Mouse (Mus musculus): ENCODE measurements at regions not wholly inside any gene's neighbourhood (a gene's known extent, or its start where the extent isn't known, plus 50 kb on each side); places are given as distances from the start of the nearest gene placed in this dataset.

DNA sequence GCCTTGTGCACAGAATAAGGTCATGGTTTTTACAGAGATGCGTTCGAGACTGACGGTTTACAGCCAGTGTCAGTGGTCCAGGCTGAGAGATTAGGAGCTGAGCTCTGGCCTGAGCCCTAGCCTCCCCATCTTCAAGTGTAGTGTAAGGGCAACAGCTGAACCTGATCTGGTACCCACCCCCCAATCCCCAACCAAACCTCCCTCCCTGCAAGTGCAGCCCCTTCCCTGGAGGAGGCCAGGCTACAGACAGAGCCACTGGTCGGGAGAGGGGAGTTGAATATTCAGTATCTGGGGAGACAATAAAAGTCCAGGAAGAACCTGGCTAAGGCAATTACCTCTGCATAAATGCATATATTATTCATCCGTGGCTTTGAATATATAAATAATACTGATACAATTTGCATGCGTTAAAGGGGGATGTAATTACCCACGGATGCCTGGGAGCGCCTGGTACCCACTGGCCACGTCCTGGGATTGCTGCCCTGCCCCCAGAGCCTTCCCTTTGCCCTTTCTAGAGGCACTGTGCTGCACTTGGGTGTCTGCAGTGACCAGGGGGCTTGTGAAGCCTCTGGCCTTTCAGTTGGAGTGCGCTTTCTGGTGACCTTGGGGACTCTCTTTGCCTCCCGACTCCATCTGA is 95.5 kb upstream of the Mvb12b start:
- in situ Hi-C loops (cut with MseI, MboI), result no loop called here

DNA sequence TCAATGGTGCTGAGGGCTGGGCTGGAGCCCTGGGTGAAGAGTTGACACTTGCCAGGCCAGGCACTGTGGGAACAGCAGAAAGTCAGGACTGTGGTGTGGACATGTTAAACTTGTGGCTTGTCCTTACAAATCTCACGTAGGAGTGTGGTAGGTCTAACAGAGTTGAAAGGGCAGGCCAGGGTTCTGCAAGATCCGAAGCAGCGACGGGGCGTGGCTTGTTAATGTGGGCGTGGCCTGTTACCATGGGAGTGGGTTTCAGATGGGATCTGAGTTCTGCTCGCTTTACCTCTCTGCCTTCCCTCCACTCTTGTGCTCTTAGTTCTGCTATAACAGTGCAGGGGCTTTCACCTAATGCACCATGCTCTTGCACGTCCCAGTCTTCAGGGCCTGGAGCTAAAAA is 94.2 kb upstream of the Mvb12b start:
- in situ Hi-C loops (cut with MseI, MboI), result no loop called here

DNA sequence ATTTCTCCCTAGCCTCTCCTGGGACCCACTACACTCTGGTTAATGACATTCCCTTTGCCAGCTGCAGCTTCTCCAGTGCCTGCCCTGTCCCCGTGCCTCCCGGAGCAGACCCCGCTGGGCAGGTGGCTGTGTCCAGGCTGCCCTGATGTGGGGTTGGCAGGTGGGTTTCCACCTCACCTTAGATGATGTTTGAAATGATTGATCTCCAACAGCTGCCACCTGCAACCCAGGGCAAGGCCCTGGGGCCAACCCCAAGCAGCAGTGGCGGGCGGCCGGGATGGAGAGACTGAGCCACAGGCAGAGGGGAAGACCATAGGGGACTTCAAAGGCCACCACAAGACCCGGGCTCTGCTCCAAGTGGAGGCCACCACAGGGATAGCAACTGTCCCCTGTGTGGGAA is 93.6 kb upstream of the Mvb12b start:
- in situ Hi-C loops (cut with MseI, MboI), result no loop called here

DNA sequence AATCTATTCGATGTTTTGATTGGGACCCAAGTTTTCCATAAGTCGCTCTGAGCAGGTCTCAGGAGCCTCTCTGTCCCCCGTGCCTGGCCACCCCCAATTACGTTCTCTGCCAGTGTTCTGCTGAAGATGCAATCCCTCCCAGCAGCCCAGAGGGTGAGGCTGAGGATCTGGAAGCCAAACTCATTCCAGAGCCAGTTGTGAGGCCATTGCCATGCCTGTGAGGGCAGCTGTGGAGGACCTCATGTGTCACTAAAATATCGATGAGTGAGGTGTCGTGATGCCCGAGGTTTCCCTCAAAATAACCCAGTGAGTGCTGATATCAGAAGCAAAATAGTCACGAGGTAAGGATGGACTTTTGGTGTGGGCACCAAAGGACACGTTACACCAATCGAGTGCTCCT is 93.1 kb upstream of the Mvb12b start:
- in situ Hi-C loops (cut with MseI, MboI), result no loop called here

DNA sequence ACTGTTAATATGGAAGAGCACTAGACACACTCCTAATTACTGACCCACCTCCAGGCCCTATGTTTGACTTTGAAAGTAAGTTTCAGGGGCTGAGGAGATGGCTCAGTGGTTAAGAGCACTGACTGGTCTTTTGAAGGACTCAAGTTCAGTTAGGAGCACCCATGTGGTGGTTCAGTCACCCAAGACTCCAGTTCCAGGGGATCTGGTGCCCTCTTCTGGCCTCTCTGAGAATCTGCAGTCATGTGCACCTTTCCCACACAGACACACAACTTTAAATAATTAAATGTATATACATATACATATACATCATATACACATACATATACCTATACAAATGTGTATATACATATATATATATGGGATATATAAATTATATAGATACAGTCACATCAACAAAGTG is 91.5 kb upstream of the Mvb12b start:
- in situ Hi-C loops (cut with MseI, MboI), result no loop called here

DNA sequence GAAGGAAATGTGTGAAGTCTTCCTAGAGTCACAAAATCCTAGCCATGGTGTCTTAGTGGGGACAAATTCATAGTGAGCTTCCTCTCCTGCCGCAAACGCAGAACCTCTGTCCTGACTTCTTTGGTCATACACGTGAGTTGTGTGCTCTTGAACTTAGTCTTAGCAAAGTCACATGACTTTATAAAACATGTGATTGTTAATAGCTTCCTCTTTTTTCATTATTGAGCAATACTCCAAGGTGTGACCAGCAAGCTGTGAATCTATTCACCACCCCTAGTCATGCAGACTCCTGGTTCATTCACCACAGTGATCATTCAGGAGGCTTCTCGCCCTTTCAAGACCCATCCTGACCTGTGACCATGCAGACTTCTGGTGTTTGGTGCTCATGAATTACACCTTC is 90.8 kb upstream of the Mvb12b start:
- in situ Hi-C loops (cut with MseI, MboI), result no loop called here

DNA sequence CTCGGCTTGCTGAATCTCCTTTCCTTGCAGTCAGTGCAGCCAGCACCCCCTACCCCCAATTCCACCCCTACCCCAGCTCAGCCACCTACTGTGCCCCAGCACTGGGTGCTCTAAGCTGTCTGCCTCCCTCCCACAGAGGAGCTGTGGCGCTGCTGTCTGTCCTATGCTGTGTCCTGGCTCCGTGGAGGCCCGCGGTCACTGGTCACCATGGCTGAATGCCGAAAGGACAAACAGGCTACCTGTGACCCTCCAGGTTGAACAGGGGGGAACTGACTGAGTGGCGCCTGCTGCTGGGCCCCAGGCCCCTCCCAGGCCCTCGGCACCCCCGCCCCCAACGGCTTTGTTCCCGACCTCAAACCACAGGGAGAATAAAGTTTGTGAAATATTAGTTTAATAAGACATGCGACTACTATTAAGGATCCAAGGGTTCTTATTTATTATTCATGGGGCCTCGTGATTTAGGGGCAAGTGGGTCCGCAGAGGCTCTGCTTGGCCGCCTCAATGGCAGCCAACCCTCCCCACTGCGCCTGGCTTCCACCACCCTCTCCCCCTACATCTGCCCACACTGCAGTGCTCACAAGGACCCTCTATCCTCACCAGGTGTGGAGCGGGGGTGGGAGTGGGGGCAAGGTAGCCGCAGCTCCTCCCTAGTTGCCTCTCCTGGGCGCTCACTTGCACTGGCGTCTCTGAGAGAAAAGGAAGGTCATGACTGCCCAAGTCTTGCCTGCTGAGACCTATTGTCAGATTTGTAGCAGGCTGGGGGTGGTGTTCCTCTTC is 90.0 kb upstream of the Mvb12b start:
- in situ Hi-C loops (cut with MseI, MboI), result no loop called here

DNA sequence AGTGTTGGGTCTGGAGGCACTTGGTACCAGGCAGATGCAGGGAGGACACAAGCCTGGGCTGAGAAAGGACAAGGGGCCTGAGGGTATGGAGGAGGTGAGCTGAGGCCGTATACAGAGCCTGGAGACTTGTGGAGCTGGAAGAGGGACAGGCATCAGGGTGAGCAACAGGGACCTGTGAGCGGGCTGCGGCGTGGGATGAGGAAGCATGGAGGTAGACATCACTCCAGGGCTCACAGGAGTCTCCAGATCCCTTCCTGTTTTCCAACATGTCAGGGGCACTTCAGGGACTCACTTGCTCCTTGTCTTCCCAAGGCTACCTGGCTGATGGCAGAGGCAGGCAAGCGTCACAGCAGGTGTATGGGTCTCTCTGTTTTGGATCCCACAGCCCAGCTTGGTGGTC is 89.4 kb upstream of the Mvb12b start:
- in situ Hi-C loops (cut with MseI, MboI), result no loop called here

DNA sequence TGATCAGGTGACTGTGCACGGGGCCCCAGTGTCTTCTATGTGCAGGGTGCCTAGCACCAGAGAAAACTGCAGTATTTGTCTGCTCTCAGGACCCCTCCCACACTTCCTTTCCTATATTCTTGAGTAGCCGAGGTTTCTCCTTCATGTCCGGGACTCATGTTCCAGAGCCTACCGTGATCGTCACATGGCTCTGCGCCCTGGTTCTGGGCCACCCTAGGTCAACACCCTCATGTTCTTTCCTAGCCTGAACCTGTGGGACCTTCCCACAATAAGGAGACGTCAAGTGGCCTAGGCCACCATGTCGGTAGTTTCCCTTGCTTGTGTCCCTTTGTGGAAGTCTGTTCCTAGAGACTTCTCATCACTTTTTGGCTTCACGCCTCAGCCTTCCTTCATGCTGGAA is 88.4 kb upstream of the Mvb12b start:
- in situ Hi-C loops (cut with MseI, MboI), result no loop called here

DNA sequence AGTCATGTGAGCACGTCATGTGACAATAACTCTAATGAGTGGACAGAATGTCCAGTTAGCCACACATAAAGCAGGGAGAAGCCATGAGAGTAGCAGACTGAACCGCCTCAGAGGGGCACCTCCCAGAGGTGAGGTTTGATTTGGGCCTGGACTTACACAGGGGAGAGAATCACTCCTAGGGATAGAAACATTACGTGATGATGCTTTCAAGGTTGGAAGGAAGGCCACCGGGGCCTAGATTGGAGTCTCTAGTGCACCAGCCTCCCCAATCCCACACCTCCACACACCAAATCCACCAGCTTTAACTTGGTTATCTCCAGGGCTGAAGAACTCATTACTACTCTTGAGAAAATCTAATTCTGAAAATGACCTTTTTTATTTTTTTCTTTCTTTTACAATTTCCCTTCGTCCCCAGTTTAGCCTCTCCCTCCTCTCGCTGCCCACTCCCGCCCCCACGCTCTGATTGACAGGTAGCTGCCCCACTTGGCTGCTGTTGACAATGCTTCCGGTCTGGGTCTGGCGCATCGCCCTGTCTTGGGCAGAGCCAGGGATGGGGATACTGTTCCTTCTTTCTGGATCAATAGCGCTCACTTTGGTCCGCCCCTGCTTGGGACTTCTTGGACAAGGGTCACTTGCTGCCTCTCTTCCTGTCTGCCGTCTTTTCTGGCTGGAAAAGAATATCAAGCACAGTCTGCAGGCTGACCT is 87.8 kb upstream of the Mvb12b start:
- in situ Hi-C loops (cut with MseI, MboI), result no loop called here

DNA sequence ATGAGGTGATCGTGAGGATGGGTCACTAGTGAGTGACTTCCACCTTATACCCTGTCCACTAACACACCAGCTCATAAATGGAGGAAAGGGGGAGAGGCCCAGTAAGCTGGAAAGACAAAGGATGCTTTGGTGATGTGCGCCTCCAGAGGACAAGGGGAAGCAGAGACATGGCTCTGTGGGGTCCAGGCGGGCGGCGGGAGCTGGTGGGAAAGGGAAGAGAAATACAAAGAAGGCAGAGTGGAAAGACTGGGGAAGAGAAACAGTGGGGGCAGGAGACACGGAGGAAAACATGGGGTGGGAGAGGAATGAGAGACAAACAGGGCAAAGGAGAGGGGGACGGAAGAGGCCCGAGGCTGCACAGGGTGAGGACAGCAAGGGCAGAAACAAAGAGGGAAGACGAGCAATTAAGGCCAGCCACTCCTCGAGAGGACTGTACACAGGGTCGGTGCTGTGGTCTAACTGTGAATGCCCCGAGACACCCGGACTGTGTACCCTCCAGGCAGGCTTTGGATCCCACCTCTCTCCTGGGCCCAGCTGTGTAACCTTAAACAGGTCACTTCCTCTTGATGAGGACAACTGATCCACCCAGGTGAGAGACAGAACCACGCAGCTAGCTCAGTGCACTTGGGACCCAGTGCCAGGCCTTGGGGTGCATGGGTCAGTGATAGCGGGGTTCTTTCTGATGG is 87.1 kb upstream of the Mvb12b start:
- in situ Hi-C loops (cut with MseI, MboI), result no loop called here

DNA sequence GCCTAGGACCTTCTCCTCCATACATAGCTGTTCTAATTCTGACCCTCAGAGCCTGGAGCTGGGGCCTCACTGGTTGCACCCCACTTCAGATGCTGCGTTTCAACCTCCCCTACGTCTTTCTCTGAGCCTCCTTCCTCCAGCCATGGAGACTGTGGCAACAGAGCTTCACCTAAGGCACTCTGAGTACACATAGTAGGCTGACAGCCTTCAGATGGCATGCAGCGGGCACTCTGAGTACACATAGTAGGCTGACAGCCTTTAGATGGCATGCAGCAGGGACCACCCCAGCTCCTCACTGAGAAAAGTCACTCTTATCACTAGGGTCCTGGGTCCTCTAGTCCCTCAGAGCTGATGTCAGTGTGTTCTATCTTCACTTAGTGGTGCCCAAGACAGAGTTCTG is 86.3 kb upstream of the Mvb12b start:
- in situ Hi-C loops (cut with MseI, MboI), result no loop called here

DNA sequence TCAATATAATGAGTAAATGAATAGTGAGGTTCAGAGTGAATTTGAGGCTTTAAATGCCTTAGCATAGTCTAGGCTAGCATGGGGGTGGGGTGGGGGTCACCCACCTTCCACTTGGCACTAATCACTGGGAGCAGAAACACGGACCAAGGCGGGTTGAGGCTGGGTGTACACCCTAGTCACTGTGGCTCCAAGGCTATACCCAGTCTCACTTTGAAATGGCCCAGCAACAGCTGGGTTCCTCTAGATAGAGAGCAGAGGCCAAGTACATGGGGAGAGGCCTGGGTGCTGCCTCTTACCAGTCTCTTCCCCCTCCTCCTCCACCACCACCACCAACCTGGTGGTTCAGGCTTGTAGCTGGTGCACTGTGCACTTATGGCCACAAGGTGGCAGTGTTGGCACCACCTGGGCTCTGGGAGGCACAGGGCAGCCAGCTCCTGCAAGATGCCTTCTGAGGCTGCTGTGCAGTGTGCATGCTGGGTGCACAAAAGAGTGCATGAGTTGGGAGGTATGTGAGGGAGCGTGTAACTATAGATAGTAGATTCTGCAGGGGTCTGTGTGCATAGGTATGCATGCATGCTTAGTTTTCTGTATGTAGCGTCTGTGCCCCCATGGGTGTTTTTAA is 85.6 kb upstream of the Mvb12b start:
- in situ Hi-C loops (cut with MseI, MboI), result no loop called here

DNA sequence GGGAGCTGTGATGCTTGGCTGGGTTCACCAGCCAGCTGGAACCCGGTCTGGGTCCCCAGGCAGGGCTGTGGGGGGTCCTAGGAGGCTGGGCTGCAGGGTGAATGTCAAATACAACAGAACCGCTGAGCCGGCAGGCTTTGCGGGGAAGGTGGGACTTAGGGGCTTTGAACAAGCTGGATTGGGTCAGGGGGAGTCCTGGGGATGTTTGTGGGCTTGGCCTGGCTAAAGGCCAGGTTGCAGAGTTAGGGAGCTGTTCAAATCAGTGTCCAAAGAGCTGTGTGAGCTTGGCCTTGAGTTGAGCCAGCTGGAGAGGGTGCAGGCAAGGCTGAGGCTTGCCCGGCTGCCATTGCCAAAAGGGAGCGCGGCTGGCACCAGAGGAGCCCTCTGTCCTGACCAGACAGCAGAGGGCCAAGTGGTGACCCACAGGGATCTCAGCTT is 79.3 kb upstream of the Mvb12b start:
- in situ Hi-C loops (cut with MseI, MboI), result no loop called here

DNA sequence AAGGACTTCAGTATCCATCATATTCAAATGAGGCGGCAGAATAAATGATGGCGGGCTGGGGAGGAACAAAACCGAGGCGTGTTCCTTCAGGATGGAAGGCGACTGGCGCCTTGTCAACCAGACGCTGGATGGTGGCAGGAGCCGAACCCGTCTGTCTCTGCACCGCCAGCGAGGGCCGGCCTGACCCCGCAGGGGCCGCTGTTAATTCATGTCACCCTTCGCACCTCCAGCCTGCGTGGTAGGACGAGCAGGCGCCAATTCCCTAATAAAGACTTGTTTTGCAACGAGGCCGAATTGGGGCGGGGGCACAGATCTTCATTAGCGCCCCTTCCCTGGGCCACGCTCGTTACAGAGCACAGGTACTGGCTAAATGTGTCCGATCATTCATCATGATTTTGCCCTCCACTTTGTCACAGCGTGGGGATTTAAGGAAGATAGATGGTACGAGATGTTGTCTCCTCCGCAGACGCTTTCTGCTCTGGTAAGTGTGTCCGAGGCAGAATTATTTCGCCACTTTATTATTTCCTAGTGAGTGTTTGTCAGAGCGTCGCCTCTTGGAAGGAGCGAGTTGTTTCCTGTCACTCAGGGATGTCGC is 78.7 kb upstream of the Mvb12b start:
- in situ Hi-C loops (cut with MseI, MboI), result no loop called here

DNA sequence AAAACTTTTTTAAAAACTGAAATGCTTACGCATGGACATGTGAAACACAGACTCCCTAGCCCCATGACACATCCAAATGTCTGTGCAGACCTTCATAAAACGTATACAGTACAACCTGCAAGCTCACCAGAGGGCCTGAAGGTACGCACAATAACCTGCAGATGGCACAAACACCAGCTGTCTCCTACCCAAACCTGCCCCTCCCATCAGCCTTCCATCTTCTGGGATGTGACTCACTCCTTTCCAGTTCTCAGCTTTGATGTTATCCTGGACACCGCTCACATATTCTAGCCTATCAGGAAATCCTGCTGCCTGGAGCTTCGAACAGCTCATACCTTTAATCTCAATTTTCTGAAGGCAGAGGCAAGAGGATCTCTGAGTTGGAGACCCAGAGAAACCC is 76.3 kb upstream of the Mvb12b start:
- in situ Hi-C loops (cut with MseI, MboI), result no loop called here

DNA sequence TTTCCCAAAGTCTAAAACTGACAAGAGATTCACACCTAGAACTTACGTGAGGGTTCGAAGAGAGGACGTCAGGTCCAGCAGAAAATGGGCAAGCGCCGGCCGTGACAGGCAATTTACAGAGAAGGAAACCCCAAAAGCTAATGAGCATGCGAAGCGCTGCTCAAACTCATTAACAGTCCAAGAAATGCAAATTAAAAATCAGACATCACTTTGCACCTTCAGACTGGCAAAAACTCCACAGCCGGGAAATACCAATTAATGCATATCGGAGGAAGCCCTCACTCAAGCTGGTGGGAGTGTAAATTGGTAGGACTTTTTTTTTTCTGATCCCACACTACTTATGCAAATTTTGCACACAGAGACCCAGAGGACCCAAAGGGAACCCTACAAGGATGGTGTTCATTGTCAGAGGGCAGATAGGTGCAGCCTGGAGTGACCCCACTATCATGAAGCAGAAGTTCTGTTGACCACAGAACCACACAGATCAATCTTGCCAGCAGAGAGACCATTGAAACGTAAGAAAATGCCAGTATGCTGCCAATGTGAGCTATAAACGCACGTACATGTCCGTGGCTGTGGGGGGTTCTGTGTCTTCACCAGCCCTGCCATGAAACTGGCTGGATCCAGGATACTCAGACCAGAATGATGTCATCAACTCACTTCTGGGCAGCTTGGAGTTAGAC is 74.8 kb upstream of the Mvb12b start:
- in situ Hi-C loops (cut with MseI, MboI), result no loop called here

DNA sequence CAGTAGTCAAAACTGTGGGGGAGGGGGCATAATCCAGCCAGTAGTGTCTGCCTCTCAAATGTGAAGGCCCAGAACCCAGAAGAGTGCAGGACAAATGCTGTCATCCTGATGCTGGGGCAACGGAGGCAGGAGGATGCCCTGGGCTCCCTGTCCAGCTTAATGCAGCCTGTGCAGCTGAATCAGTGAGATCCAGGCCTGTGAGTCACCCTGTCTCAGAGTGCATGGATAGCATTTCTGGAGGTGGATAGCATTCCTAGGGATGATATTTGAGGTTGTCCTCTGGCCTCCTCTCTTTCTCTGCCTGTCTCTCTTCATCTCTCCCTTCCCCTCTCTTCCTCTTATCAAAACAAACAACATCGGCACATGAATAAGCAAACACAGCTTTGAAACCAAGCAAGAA is 73.8 kb upstream of the Mvb12b start:
- in situ Hi-C loops (cut with MseI, MboI), result no loop called here

DNA sequence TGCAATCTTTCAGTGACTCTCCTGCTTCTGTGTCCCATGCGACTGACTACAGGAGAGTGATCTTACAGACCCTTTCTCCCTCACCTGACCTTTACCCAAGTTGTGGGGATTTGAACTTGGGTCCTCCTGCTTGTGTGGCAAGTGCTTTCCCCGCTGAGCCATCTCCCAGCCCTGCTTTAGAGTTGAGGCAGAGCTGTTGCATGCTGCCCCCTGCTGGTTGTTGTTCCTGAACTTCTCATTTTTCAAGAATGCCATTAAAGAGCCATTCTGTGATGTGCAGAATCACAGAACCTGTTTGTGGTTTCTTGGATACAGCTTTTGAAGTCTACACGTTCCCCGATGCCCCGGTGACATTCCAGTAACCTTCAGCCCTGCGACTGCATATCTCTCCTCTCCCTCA is 70.0 kb upstream of the Mvb12b start:
- in situ Hi-C loops (cut with MseI, MboI), result loop anchor here in 1 of 2 experiments (10.0 kb wide), 1 partner anchor 133 kb away; no protein-coding TSS in a partner anchor

DNA sequence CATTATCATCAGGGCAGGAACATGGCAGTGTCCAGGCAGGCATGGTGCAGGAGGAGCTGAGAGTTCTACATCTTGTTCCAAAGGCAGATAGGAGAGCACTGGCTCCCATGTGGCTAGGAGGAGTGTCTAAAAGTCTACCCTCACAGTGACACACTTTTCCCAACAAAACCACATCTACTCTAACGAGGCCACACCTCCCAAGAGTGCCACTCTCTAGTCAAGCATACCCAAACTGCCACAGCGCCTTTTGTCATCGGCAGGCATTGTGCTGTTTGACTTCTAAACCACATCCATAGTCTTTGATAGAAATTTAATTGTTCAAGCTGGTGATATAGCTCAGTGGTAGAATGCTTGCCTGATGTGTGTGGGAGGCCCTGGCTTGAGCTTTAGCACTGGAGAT is 56.6 kb upstream of the Mvb12b start:
- in situ Hi-C loops (cut with MseI, MboI), result no loop called here

DNA sequence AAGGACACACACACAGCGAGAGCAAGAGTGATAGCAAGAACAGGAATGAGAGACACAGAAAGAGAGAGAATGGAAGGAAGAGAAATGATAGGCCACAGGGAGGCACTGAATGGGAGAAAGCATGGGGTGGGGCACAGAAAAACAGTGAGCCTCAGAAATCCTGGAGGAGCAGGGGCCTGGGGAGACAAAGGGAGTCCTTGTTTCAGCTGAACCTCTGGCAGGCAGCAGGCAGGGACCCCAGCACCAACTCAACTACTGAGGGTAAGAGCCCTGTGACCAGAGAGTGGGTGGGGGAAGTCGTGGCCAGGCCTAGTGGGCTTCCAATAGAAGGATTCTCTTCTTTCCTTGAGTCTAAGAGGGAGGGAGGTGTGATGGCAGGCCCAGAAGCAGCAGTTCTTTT is 54.3 kb upstream of the Mvb12b start:
- in situ Hi-C loops (cut with MseI, MboI), result no loop called here

Data from mouse trophoblast stem cell (cell line).